Mouse (Mus musculus): ENCODE results near the gene Klk6. TPM values are rescaled to one million over a fixed set of nuclear protein-coding genes. Genes with fewer than 3 reads are reported as not detected.

Gene Klk6
- polyA plus RNA-seq, 1 experiment from 2014 or later: not detected

DNA sequence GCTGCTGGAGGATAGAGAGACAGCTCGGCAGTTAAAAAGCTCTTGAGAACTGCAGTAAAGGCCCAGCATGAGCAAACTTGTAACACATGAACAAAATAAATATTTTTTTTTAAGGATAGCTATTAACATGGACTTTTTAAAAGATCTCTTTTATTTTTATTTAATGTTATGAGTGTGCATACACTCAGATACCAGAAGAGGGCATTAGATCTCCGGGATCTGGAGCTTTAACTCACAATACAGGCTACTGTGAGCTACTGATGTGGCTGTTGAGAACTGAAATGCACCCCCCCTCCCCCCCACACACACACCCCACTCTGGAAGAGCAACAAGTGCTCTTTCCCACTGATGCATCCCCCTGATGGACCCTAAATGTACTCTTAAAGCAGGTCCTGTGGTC is 35.0 kb upstream of the Klk6 start:
- DNase-seq: no peak

DNA sequence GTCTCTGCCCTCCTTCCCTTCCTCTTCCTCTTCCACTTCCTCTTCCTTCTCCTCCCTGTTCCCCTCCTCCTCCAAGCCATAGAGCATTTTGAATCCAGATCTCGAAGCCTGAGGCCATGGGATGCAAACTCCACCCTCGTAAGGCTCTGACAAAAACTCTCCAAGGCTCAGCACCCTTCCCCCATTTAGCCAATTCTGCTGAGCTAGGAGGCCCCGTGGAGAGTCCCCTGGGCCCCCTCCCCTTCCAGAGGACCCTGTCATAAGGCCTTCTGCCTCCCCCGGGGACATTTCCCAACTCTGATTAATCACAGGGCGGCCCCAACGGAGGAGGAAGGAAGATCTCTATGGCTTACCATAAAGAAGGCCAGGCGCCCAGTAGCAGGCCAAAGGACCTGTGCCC is 32.7 kb upstream of the Klk6 start, which contains the start of gene Klk9:
Gene Klk9, plus strand, starts transcription at position 301 of the 400 bp plus-strand sequence.
- H3K9me3 ChIP-seq (ENCODE audit: low read length): no peaks in the 10 kb centered on the region
- no peak within 1 kb of the TSS for H3K4me3 ChIP-seq (ENCODE audit: low read depth, low read length)
- H3K4me1 ChIP-seq (ENCODE audit: insufficient read depth): peaks cover 3% of the 10 kb centered on the region
- TF ChIP-seq CTCF (IDR thresholded peaks at IDR 0.05; ENCODE audit: low read depth) (no peak), EP300 (IDR thresholded peaks at IDR 0.05; ENCODE audit: low read depth) (no peak)
- H3K4me2 ChIP-seq (ENCODE audit: low read depth, low read length): no peak within 1 kb of the TSS
- H3K36me3 ChIP-seq (replicated peaks; ENCODE audit: insufficient read depth, low read length): no peaks in the 10 kb centered on the region
- 58% methylated on average over 7 of the region's 7 CpGs for WGBS (ENCODE audit: insufficient replicate concordance)
- ATAC-seq (no peak), DNase-seq (no peak)
- peaks cover 8% of the 10 kb centered on the region for H3K27me3 ChIP-seq (ENCODE audit: insufficient read depth, low read length)
- H3K27ac ChIP-seq (ENCODE audit: low read depth): no peak within 1 kb of the TSS
- H3K9ac ChIP-seq (replicated peaks): no peak within 1 kb of the TSS

More for the DNA sequence above, 35.0 kb upstream of the Klk6 start:
- TF ChIP-seq EP300 (IDR thresholded peaks at IDR 0.05; ENCODE audit: low read depth) (no peak), CTCF (IDR thresholded peaks at IDR 0.05; ENCODE audit: low read depth) (0 out of 2 replicates have a peak, but pooled peaks have one; percentile 2)
- H3K4me1 ChIP-seq (ENCODE audit: insufficient read depth): no peaks in the 10 kb centered on the region
- no peak overlapping the region for H3K4me3 ChIP-seq (ENCODE audit: low read depth, low read length)
- H3K9me3 ChIP-seq (ENCODE audit: low read length): no peaks in the 10 kb centered on the region
- H3K27me3 ChIP-seq (ENCODE audit: insufficient read depth, low read length): no peaks in the 10 kb centered on the region
- H3K36me3 ChIP-seq (replicated peaks; ENCODE audit: insufficient read depth, low read length): no peaks in the 10 kb centered on the region
- no peak overlapping the region for H3K27ac ChIP-seq (ENCODE audit: low read depth)
- no peak for ATAC-seq
- WGBS (ENCODE audit: insufficient replicate concordance): 55% methylated on average over 2 of the region's 2 CpGs
- no peak overlapping the region for H3K9ac ChIP-seq (replicated peaks)
- no peak overlapping the region for H3K4me2 ChIP-seq (ENCODE audit: low read depth, low read length)

DNA sequence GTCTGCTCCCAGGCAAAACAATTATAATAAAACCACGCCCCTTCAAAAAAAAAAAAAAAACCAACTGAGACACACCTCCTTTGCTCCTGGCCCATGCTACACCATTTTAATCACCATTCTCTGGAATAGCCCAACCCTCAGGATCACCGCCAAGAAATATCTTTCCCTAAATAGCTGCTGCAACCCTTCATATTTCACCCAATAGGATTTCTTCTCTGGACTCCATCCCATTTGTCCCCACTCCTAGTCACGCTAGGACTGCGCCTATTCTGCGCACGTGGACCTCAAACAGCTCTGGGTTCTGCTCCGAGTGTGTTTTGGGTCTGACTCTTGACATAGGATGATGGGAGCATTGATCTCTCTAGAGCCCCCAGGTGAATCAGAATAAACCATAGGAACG is 27.9 kb upstream of the Klk6 start:
- peak overlapping the region; percentile 75; the same call in 1 of the 2 replicates for H3K4me2 ChIP-seq (ENCODE audit: low read depth, low read length)
- H3K27ac ChIP-seq (ENCODE audit: low read depth): no peak overlapping the region
- H3K4me3 ChIP-seq (ENCODE audit: low read depth, low read length): peak overlapping the region; percentile 39; the same call in 1 of the 2 replicates
- peaks cover 10% of the 10 kb centered on the region for H3K4me1 ChIP-seq (ENCODE audit: insufficient read depth)
- no peaks in the 10 kb centered on the region for H3K9me3 ChIP-seq (ENCODE audit: low read length)
- H3K9ac ChIP-seq (replicated peaks): no peak overlapping the region
- peaks cover 21% of the 10 kb centered on the region for H3K27me3 ChIP-seq (ENCODE audit: insufficient read depth, low read length)
- DNase-seq (no peak), ATAC-seq (no peak)
- TF ChIP-seq EP300 (IDR thresholded peaks at IDR 0.05; ENCODE audit: low read depth) (no peak), CTCF (IDR thresholded peaks at IDR 0.05; ENCODE audit: low read depth) (no peak)
- no peaks in the 10 kb centered on the region for H3K36me3 ChIP-seq (replicated peaks; ENCODE audit: insufficient read depth, low read length)
- WGBS (ENCODE audit: insufficient replicate concordance): 11% methylated on average over 8 of the region's 8 CpGs

DNA sequence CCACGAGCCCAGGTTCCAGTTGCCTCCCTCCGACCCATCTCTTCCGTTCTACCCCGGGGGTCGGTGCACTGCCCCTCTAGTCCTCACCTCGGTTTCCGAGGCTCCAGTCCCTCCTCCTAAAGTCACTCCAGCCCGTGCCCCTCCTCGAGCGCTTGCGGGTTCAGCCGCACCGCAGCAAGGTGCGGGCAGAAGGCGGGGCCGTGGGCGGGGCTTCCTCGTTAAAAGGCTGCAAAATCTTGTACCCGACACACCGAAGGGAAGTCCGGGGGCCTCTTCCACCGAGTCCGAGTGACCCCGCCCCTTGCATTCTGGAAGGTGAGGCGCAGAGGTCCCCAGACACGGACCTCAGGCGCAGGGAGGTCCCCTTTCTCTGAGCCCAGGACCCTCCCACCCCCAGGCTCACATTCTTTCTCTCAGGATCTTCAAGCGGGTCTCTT is 26.9 kb upstream of the Klk6 start, which contains the start of gene Klk8:
Gene Klk8, plus strand, starts transcription at position 245 of the 437 bp plus-strand sequence.
- Histone ChIP-seq H3K27ac (ENCODE audit: low read depth) (no peak within 1 kb of the TSS), H3K4me2 (ENCODE audit: low read depth, low read length) (peak within 1 kb of the TSS; percentile 75), H3K27me3 (ENCODE audit: insufficient read depth, low read length) (peaks cover 21% of the 10 kb centered on the region), H3K36me3 (replicated peaks; ENCODE audit: insufficient read depth, low read length) (no peaks in the 10 kb centered on the region), H3K9me3 (ENCODE audit: low read length) (no peaks in the 10 kb centered on the region), H3K4me3 (ENCODE audit: low read depth, low read length) (peak within 1 kb of the TSS; percentile 39), H3K4me1 (ENCODE audit: insufficient read depth) (peaks cover 10% of the 10 kb centered on the region), H3K9ac (replicated peaks) (no peak within 1 kb of the TSS)
- TF ChIP-seq EP300 (IDR thresholded peaks at IDR 0.05; ENCODE audit: low read depth) (no peak), CTCF (IDR thresholded peaks at IDR 0.05; ENCODE audit: low read depth) (no peak)
- ATAC-seq (peak; percentile 10; the same call in 1 of the 2 replicates), DNase-seq (peak; percentile 27)
- under 1% methylated on average over 28 of the region's 28 CpGs for WGBS (ENCODE audit: insufficient replicate concordance)

DNA sequence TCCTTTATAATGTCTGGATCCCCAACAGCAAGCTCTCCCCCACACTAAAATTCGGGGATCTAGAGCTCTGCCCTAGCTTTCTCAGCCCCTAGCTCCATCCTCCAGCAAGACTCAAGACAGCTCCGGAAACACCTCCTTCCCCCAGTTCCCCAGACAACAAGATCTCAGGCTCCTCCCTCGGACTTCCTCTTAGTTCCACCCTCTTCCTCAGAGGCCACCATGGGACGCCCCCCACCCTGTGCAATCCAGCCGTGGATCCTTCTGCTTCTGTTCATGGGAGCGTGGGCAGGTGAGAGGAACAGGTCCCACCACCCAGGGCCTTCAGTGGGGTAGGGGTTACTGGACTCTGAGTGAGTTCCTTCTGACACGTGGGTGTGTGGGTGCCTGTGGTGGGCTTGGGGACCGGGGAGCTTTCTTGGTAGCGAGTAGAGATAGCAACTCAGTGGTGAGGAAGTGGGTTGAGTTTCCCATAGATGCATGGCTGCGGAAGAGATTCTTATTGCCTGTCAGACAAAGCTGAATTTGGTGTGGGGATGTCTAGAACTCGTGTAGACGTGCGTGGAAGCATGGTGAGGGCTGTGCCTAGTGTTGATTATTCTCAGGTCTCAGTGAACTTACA is 26.3 kb upstream of the Klk6 start:
- no peaks in the 10 kb centered on the region for H3K36me3 ChIP-seq (replicated peaks; ENCODE audit: insufficient read depth, low read length)
- H3K4me2 ChIP-seq (ENCODE audit: low read depth, low read length): peak overlapping the region; percentile 75
- peaks cover 10% of the 10 kb centered on the region for H3K4me1 ChIP-seq (ENCODE audit: insufficient read depth)
- peaks cover 21% of the 10 kb centered on the region for H3K27me3 ChIP-seq (ENCODE audit: insufficient read depth, low read length)
- H3K4me3 ChIP-seq (ENCODE audit: low read depth, low read length): peak overlapping the region; percentile 39
- no peak for TF ChIP-seq EP300 (IDR thresholded peaks at IDR 0.05; ENCODE audit: low read depth)
- no peak for TF ChIP-seq CTCF (IDR thresholded peaks at IDR 0.05; ENCODE audit: low read depth)
- 12% methylated on average over 13 of the region's 13 CpGs for whole genome bisulfite sequencing (ENCODE audit: insufficient replicate concordance)
- no peaks in the 10 kb centered on the region for H3K9me3 ChIP-seq (ENCODE audit: low read length)
- H3K9ac ChIP-seq (replicated peaks): no peak overlapping the region
- DNase-seq (no peak), ATAC-seq (no peak)
- H3K27ac ChIP-seq (ENCODE audit: low read depth): no peak overlapping the region

DNA sequence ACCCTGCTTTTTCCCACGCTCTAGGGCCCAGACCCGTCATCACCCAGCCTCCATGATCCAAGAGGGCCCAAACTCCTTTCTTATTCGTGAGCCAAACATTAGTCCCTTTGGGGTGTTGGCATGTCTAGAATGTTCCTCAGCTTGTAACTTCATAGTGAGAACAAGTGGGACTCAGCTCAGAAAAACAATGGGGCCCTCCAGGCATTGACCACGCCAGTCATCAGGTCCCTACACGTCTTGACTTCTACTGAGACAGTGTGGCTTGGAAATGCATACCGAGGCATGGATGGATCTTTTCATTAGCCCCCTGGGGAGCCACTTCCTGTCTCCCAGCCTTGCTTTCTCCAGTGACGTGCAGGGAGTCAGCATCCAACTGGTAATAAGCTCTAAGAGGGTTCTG is 24.4 kb upstream of the Klk6 start:
- Histone ChIP-seq H3K4me1 (ENCODE audit: insufficient read depth) (peaks cover 10% of the 10 kb centered on the region), H3K9me3 (ENCODE audit: low read length) (no peaks in the 10 kb centered on the region), H3K4me2 (ENCODE audit: low read depth, low read length) (no peak overlapping the region), H3K9ac (replicated peaks) (no peak overlapping the region), H3K4me3 (ENCODE audit: low read depth, low read length) (no peak overlapping the region), H3K27ac (ENCODE audit: low read depth) (no peak overlapping the region), H3K27me3 (ENCODE audit: insufficient read depth, low read length) (peaks cover 21% of the 10 kb centered on the region), H3K36me3 (replicated peaks; ENCODE audit: insufficient read depth, low read length) (no peaks in the 10 kb centered on the region)
- DNase-seq (no peak), ATAC-seq (no peak)
- no peak for TF ChIP-seq CTCF (IDR thresholded peaks at IDR 0.05; ENCODE audit: low read depth)
- TF ChIP-seq EP300 (IDR thresholded peaks at IDR 0.05; ENCODE audit: low read depth): no peak
- WGBS (ENCODE audit: insufficient replicate concordance): 60% methylated on average over 7 of the region's 7 CpGs
